Mouse (Mus musculus) E14TG2a.4 (cell line): Measurements from ENCODE around the gene Prf1.

Experiments
- CTCF ChIP-seq: conservative IDR thresholded peaks from 2 replicates; pipeline ENCODE4 v1.5.1; 2014; ENCODE audit warnings: low read length
- NANOG ChIP-seq: IDR thresholded peaks from 2 replicates; pipeline ENCODE4 v1.6.1; 2014; ENCODE audit warnings: borderline replicate concordance, low read length, mixed read lengths
- POU5F1 ChIP-seq: IDR thresholded peaks from 2 replicates; pipeline ENCODE4 v1.6.1; 2014; ENCODE audit warnings: low read length, borderline replicate concordance

DNA sequence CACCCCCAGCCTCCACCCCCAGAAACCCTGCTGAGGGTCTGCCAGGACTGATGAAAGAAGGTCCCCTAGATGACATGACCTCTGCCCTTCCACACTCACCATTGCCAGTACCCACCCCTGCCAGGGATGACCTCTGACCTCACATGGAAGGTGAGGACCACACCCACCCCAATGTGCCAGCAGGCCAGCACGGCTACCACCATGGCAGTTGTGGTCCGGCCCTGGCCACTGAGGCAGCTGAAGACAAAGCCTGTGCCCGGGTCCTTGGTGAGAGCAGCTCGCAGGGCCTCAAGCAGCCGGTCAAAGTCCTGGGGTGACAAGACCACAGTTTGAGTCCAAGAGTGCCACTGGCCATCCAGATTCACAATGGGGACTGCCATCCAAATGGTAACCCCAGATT lies 43.4 kb downstream of the Prf1 start:
- TF ChIP-seq CTCF (no peak), NANOG (no peak), POU5F1 (no peak)
